Mouse (Mus musculus): ENCODE results near the gene Sel1l3. TPM values are rescaled to one million over a fixed set of nuclear protein-coding genes. Genes with fewer than 3 reads are reported as not detected.

Gene Sel1l3
- total RNA-seq, 1 experiment from 2014 or later: 2.0 TPM

GRCm38 (mm10) chr5:53172908-53173307 is 40.8 kb downstream of the Sel1l3 start:
- no peak for DNase-seq

GRCm38 (mm10) chr5:53172256-53172636 is 41.5 kb downstream of the Sel1l3 start:
- no peak for DNase-seq

- DNase-seq: no peak
Measured at GRCm38 (mm10) chr5:53171611-53172255, 42.0 kb downstream of the Sel1l3 start.

GRCm38 (mm10) chr5:53167564-53167963 is 46.2 kb downstream of the Sel1l3 start:
- DNase-seq: no peak

DNA sequence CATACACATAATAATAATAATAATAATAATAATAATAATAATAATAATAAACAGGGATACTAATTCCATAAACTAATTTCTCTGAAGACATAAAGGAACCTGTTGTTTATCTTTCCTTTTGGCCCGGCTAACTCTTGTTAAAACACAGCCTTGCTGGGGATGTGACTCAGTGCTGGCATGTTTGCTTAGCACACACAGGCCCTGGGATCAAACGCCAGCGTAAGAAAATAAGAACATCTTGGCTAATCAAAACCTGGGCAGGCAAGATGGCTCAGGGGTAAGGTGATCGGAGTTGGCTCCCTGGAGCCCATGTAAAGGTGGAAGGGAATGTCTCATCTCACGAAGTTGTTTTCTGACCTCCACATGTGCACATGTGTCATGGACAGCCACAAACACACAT is 48.1 kb downstream of the Sel1l3 start:
- no peak for DNase-seq

GRCm38 (mm10) chr5:53162436-53162835 is 51.3 kb downstream of the Sel1l3 start:
- DNase-seq: no peak

GRCm38 (mm10) chr5:53161506-53162186 is 52.1 kb downstream of the Sel1l3 start:
- no peak for DNase-seq

DNA sequence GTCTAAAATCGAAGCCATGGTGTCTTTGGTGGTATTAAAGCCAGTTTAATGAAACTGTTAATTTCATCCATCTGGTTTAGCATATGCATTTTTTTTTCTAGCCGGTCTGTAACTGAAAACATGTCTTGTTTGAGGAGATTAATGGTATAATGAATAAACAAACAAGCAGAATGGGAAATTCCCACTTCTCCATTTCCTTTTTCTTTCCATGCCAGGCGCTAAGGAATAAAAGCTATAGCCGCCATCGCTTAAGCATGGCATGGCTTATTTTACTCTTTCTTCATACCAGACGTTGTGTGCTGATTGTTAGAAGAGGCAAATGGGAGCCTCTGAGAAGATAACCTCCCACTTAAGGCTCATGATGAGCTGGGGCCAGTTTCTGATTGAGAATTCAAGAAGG is 53.5 kb downstream of the Sel1l3 start:
- DNase-seq: no peak

DNA sequence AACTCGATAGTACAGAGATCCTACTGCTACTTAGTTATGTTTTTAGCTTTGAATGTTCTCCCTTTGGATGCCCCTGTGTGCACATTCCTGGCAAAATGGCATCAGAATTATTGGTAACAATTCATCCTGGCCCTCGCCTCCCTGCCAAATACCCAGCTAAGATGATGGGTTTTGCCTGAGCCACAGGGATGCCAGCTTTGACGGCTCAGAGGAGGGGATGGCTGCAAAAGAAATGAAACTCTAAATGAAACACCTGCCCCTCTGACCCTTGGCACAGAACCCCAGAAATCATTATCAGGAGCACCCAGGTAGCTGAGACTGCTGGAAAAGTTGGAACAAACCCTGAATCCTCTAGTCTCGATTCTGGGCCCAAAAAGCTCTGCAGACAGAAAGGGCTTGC is 54.1 kb downstream of the Sel1l3 start:
- DNase-seq: no peak

- no peak for DNase-seq
Measured at GRCm38 (mm10) chr5:53159166-53159565, 54.6 kb downstream of the Sel1l3 start.

GRCm38 (mm10) chr5:53155985-53156679 is 57.6 kb downstream of the Sel1l3 start:
- no peak for DNase-seq

DNA sequence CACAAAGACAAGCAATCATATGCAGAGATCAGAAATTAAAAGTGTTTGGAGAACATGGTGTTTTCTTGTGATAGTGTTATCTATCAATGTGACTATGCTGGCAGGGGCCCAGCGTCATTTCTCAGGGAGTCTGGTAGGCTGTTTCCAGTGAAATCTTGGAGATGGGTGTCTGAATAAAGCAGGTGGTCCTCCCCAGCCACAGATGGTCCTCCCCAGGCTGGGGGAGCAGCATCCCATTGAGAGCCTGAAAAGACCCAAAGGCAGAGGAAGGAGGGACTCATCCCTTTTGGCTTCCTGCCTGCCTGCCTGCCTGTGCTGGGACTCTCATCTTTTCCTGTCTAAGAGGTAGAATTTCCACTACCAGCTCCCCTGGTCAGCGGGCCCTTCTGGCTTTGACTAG is 59.2 kb downstream of the Sel1l3 start:
- DNase-seq: no peak

DNA sequence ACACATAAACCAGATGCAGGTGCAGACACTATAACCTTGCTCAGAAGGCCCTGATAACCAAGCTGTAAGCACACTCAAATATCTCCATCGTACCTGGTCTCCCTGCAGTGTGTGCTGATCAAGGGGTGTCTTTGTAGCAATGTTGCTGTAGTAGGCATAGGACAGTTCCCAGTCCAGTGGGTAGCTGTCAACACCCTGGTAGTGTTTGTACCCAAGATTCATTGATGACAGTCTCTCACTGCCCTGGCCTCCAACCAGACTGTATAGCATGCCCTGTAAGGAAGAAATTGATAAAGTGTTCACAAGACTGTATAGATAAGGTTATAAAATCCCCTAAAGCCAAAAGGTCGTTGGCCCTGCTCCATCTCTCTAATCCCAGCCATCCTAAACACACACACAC is 59.6 kb downstream of the Sel1l3 start:
- no peak for DNase-seq

- DNase-seq: no peak
Measured at GRCm38 (mm10) chr5:53153144-53153543, 60.6 kb downstream of the Sel1l3 start.

- no peak for DNase-seq
Measured at GRCm38 (mm10) chr5:53151379-53151960, 62.3 kb downstream of the Sel1l3 start.

DNA sequence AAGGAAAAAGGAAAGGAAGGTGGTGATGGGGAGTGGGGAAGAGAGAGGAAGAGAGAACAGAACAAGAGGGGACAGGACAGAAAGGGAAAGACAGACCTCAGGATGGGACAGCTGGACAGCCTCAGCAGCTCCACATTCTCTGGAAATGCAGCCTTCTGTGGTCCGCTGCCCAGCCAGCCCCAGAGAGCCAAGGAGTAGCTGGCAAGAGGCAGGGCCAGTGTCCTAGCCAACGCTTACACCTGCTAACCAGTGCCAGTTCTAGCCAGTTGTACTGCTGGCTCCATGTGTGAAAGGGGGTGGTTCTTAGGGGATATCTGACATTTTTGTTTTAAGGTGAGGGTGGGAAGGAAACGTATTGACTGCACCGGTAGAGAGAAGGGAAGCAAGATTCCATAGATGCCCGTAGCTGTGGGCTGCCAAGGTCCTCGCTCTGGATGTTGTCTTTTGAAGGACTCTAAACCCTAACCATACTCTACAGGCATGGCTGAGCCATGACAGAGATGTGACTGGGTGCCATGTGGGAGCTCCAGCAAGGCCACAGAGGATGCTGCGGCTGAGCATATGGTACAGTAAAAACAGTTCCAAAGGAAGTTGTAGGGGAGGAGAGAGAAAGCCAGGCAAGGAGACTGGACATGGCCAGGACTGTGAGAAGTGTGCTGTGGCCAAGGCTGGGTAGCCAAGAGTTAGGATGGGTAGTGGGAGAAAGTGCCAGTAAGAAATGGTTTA is 64.6 kb downstream of the Sel1l3 start:
- peak; percentile 12 for DNase-seq

- DNase-seq: no peak
Measured at GRCm38 (mm10) chr5:53148160-53148923, 65.4 kb downstream of the Sel1l3 start.

DNA sequence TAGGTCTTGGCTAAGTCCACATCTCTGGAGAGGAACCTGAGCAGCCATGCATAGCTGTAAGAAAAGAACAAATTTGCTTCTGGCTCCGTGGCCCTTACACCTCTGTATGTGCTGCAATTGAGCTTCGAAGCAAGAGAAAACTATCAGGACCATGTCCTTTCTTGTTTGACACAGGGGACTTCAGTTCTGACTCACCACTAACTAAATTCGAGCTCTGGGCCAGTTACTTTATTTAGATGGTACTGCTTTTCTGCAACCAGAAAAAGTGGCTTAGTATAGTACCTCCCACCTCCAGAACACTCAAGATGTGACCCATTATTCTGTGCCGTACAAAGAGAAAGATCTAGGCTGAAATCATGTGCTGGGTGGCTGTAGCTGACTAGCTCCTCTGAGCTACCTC is 66.3 kb downstream of the Sel1l3 start:
- DNase-seq: no peak

- DNase-seq: no peak
Measured at GRCm38 (mm10) chr5:53146684-53147061, 67.1 kb downstream of the Sel1l3 start.

DNA sequence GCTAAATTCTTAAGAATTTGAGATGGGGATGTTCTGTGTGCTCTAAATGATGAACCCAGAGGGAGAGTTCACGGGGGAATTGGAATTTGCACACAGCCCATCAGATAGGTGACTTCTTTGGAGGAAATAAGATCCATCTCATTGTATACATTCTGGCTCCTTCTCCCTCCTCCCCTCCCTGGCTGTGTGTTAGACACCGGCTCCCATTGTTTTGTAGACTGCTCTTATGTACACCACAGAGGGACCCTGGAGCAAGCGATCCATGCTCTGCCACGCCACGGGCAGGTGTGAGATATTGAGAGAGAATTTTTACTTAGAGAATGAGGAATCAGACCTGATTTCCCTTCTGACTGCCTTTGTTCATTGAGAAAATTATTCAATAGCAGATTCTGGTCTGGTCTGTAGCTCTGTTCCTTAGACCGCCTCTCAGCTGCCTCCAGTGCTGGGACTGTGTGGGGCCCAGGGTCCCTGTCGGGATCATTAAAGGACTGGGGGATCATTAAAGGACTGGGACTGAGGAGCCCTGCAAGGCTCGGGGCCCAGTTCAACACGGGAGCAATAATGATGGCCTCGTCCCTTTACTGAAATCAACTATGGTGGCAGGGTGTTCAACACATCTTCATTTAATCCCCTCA is 67.6 kb downstream of the Sel1l3 start:
- DNase-seq: no peak

DNA sequence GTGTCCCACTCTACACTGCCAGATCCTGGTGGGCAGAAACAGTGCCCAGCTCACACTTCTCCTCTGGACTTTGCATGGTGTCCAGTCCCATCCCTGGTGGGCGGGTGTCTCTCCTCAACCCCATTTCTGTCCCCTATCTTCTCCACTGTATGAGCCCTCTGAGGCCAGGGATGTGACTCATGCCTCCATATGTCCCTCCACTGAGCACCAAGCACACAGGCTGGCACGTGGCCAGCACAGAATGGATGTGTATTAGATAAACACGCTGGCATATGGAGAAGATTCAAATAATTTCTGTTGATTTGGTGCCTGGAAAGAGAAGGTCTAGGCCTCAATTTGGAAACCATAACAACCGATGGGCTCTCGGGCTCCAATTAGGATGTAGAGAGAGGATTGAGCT is 71.1 kb downstream of the Sel1l3 start:
- no peak for DNase-seq

Data from adrenal gland, postnatal 25 days (tissue).